Comparison of ENCODE assay signal across 23 mouse cellular contexts in genomic region chr13:7057545-7057944, GRCm38 (mm10).
DNase-seq lines count a peak whose midpoint lies in the region; ATAC-seq lines count a peak whose summit lies in the region.
"Had no signal": no experiment of that assay in that cellular context is flagged by ENCODE, and none has a peak within 500 bp of the region (broad histone marks: within the 10 kb centered on the region; RNA-seq: fewer than 3 reads in every experiment).

No protein-coding gene starts in this region.

- no peaks in the 10 kb centered on the region for H3K9me3 ChIP-seq in kidney, embryonic 16.5 days (ENCODE audit: low read length)
- H3K9me3 ChIP-seq in hindbrain, embryonic 16.5 days (ENCODE audit: control insufficient read depth, low read length), result no peaks in the 10 kb centered on the region
- H3K9me3 ChIP-seq in embryonic facial prominence, embryonic 10.5 days, result no peaks in the 10 kb centered on the region
- H3K9me3 ChIP-seq: embryonic facial prominence, embryonic 12.5 days; forebrain, embryonic 13.5 days; limb, embryonic 15.5 days; liver, embryonic 15.5 days; midbrain, embryonic 12.5 days had no signal

- no peaks in the 10 kb centered on the region for H3K36me3 ChIP-seq in kidney, embryonic 16.5 days (ENCODE audit: insufficient read depth, low read length)
- no peaks in the 10 kb centered on the region for H3K36me3 ChIP-seq in hindbrain, embryonic 16.5 days (ENCODE audit: control insufficient read depth, insufficient read depth, low read length)
- no peaks in the 10 kb centered on the region for H3K36me3 ChIP-seq in embryonic facial prominence, embryonic 10.5 days (replicated peaks)
- H3K36me3 ChIP-seq: embryonic facial prominence, embryonic 12.5 days; limb, embryonic 15.5 days; liver, embryonic 15.5 days; midbrain, embryonic 12.5 days had no signal

- no peak overlapping the region for H3K4me3 ChIP-seq in kidney, embryonic 16.5 days (ENCODE audit: low read length)
- H3K4me3 ChIP-seq in hindbrain, embryonic 16.5 days (ENCODE audit: low read length), result no peak overlapping the region
- H3K4me3 ChIP-seq in embryonic facial prominence, embryonic 10.5 days, result no peak overlapping the region
- H3K4me3 ChIP-seq: embryonic facial prominence, embryonic 12.5 days; erythroblast, embryonic 14.5 days; forebrain, embryonic 13.5 days; heart, adult 2 months; limb, embryonic 15.5 days; liver, embryonic 15.5 days; midbrain, embryonic 12.5 days had no signal

- H3K27me3 ChIP-seq in kidney, embryonic 16.5 days (ENCODE audit: insufficient read depth, low read length), result no peaks in the 10 kb centered on the region
- H3K27me3 ChIP-seq in hindbrain, embryonic 16.5 days (replicated peaks; ENCODE audit: control insufficient read depth, insufficient read depth, low read length), result no peaks in the 10 kb centered on the region
- H3K27me3 ChIP-seq in embryonic facial prominence, embryonic 10.5 days (replicated peaks; ENCODE audit: low read depth, poor library complexity, severe bottlenecking), result no peaks in the 10 kb centered on the region
- H3K27me3 ChIP-seq: embryonic facial prominence, embryonic 12.5 days; forebrain, embryonic 13.5 days; limb, embryonic 15.5 days; liver, embryonic 15.5 days; midbrain, embryonic 12.5 days had no signal

- WGBS in kidney, embryonic 16.5 days, result 42% methylated on average over 8 of the region's 8 CpGs
- 67% methylated on average over 8 of the region's 8 CpGs for WGBS in hindbrain, embryonic 16.5 days
- WGBS in embryonic facial prominence, embryonic 10.5 days, result 80% methylated on average over 8 of the region's 8 CpGs

- H3K4me2 ChIP-seq in kidney, embryonic 16.5 days (replicated peaks; ENCODE audit: low read depth, low read length), result no peak overlapping the region
- no peak overlapping the region for H3K4me2 ChIP-seq in hindbrain, embryonic 16.5 days (ENCODE audit: low read length)
- H3K4me2 ChIP-seq: embryonic facial prominence, embryonic 12.5 days; forebrain, embryonic 13.5 days; limb, embryonic 15.5 days; liver, embryonic 15.5 days; midbrain, embryonic 12.5 days had no signal

- H3K4me1 ChIP-seq in kidney, embryonic 16.5 days (ENCODE audit: insufficient read depth, low read length), result no peaks in the 10 kb centered on the region
- no peaks in the 10 kb centered on the region for H3K4me1 ChIP-seq in hindbrain, embryonic 16.5 days (ENCODE audit: control insufficient read depth, insufficient read depth, low read depth, low read length)
- no peaks in the 10 kb centered on the region for H3K4me1 ChIP-seq in embryonic facial prominence, embryonic 10.5 days
- H3K4me1 ChIP-seq: embryonic facial prominence, embryonic 12.5 days; forebrain, embryonic 13.5 days; limb, embryonic 15.5 days; liver, embryonic 15.5 days; midbrain, embryonic 12.5 days had no signal

- peak; percentile 74; the same call in 1 of the 2 replicates for ATAC-seq in kidney, embryonic 16.5 days (ENCODE audit: low FRiP score, low TSS enrichment)
- ATAC-seq in hindbrain, embryonic 16.5 days, result peak; percentile 37
- ATAC-seq: forebrain, embryonic 13.5 days; intestine, embryonic 16.5 days; lung, postnatal 0 days had no signal

- no peak overlapping the region for H3K9ac ChIP-seq in kidney, embryonic 16.5 days (replicated peaks; ENCODE audit: low read length)
- H3K9ac ChIP-seq in hindbrain, embryonic 16.5 days (ENCODE audit: low read depth, low read length), result no peak overlapping the region
- H3K9ac ChIP-seq: embryonic facial prominence, embryonic 12.5 days; forebrain, embryonic 13.5 days; limb, embryonic 15.5 days; liver, embryonic 15.5 days; midbrain, embryonic 12.5 days had no signal

- no peak overlapping the region for H3K27ac ChIP-seq in kidney, embryonic 16.5 days (ENCODE audit: low read length)
- H3K27ac ChIP-seq in hindbrain, embryonic 16.5 days (ENCODE audit: low read depth, low read length), result no peak overlapping the region
- no peak overlapping the region for H3K27ac ChIP-seq in embryonic facial prominence, embryonic 10.5 days (replicated peaks)
- H3K27ac ChIP-seq: embryonic facial prominence, embryonic 12.5 days; forebrain, embryonic 13.5 days; heart, adult 2 months; limb, embryonic 15.5 days; liver, embryonic 15.5 days; midbrain, embryonic 12.5 days; stomach, postnatal 0 days had no signal

- DNase-seq in kidney, postnatal 36 days, result no peak
- peak; percentile 24 for DNase-seq in right cerebral cortex, adult 18-20 months
- no peak for DNase-seq in right cerebral cortex, postnatal 14 days
- DNase-seq in right cerebral cortex, postnatal 36 days (ENCODE audit: low spot score in 2 of 2), result peak; percentile 1 to 6
- DNase-seq in Muller cell, postnatal 12 days (ENCODE audit: inconsistent ontology term), result no peak
- DNase-seq in embryonic facial prominence, embryonic 10.5 days (ENCODE audit: low spot score), result no peak
- DNase-seq: B cell, adult 2 months; cerebellum, adult 9-10 months; gastrocnemius, postnatal 25 days; heart, adult 2 months; heart, postnatal 4 days; thymus, postnatal 14 days had no signal

Comparison
In these comparisons a context has a peak if more than half of its experiments do, and no peak if none do; other contexts are left out.
1. DNase-seq: peak in right cerebral cortex, adult 18-20 months (single experiment) and right cerebral cortex, postnatal 36 days (2 of 2); none in kidney, postnatal 36 days (0 of 2), right cerebral cortex, postnatal 14 days (single experiment), Muller cell, postnatal 12 days (single experiment) and embryonic facial prominence, embryonic 10.5 days (single experiment).